Mouse (Mus musculus) CD4-positive, CD25-positive, alpha-beta regulatory T cell, adult 2 months (primary cell): ENCODE measurements around the gene Zranb3.
"Not testable (repeated sequence)": the region's sequence is repeated elsewhere in the genome, so short reads cannot be mapped to it uniquely, and the experiment has no call there.

ENCODE experiments used
- DNase-seq: peaks from one replicate; pipeline ENCODE4 v3.0.0-alpha.2; 2012; ENCODE audit warnings: low read depth, low spot score

Gene Zranb3

GRCm38 (mm10) chr1:128060655-128061344 lies 42.0 kb downstream of the Zranb3 start:
- DNase-seq = no peak

- DNase-seq = peak; percentile 10
Measured at GRCm38 (mm10) chr1:128058625-128059024, 44.2 kb downstream of the Zranb3 start.

GRCm38 (mm10) chr1:128057269-128057668 lies 45.6 kb downstream of the Zranb3 start:
- DNase-seq = peak; percentile 20

- no peak for DNase-seq
Measured at GRCm38 (mm10) chr1:128046920-128047319, 55.9 kb downstream of the Zranb3 start.

GRCm38 (mm10) chr1:128046455-128046854 lies 56.4 kb downstream of the Zranb3 start:
- DNase-seq = no peak

GRCm38 (mm10) chr1:128044181-128044580 lies 58.7 kb downstream of the Zranb3 start:
- DNase-seq = no peak

GRCm38 (mm10) chr1:128036296-128036695 lies 66.6 kb downstream of the Zranb3 start:
- DNase-seq = no peak

GRCm38 (mm10) chr1:128032123-128032522 lies 70.7 kb downstream of the Zranb3 start:
- no peak for DNase-seq

GRCm38 (mm10) chr1:128031524-128031923 lies 71.3 kb downstream of the Zranb3 start:
- DNase-seq = no peak

- DNase-seq = no peak
Measured at GRCm38 (mm10) chr1:128024363-128025114, 78.3 kb downstream of the Zranb3 start.

GRCm38 (mm10) chr1:128020001-128020770 lies 82.7 kb downstream of the Zranb3 start:
- no peak for DNase-seq

GRCm38 (mm10) chr1:128016035-128016492 lies 86.8 kb downstream of the Zranb3 start:
- DNase-seq = no peak

- no peak for DNase-seq
Measured at GRCm38 (mm10) chr1:128013698-128014386, 89.0 kb downstream of the Zranb3 start.

- DNase-seq = no peak
Measured at GRCm38 (mm10) chr1:128009751-128010150, 93.1 kb downstream of the Zranb3 start.

- not testable (repeated sequence) for DNase-seq
Measured at GRCm38 (mm10) chr1:128006042-128006600, 96.7 kb downstream of the Zranb3 start.

- no peak for DNase-seq
Measured at GRCm38 (mm10) chr1:128004371-128004720, 98.5 kb downstream of the Zranb3 start.

GRCm38 (mm10) chr1:128003712-128004370 lies 99.0 kb downstream of the Zranb3 start:
- DNase-seq = no peak

GRCm38 (mm10) chr1:128002159-128002558 lies 100.7 kb downstream of the Zranb3 start:
- DNase-seq = no peak

- not testable (repeated sequence) for DNase-seq
Measured at GRCm38 (mm10) chr1:128000931-128001330, 101.9 kb downstream of the Zranb3 start.

GRCm38 (mm10) chr1:127993892-127994291 lies 109.0 kb downstream of the Zranb3 start:
- no peak for DNase-seq
